Mouse (Mus musculus) CH12.LX (cell line): ENCODE measurements around the gene Txndc11.

ENCODE experiments used
- BHLHE40 ChIP-seq: IDR thresholded peaks from 2 replicates; pipeline ENCODE4 v1.6.1; 2011; ENCODE audit warnings: mild to moderate bottlenecking, low read depth, low read length, improper control_type of control experiment
- CHD2 ChIP-seq: IDR thresholded peaks from 2 replicates; pipeline ENCODE4 v1.6.1; 2011; ENCODE audit warnings: low read length, improper control_type of control experiment
- CTCF ChIP-seq, 2 experiments: IDR thresholded peaks in 1 of 2; conservative IDR thresholded peaks in 1 of 2; 2 replicates each; pipeline ENCODE4 v1.5.1; 2011 to 2012; ENCODE audit warnings: low read depth in 2 of 2, low read length in 2 of 2, improper control_type of control experiment in 1 of 2, inconsistent platforms in 1 of 2, mild to moderate bottlenecking in 1 of 2, moderate library complexity in 1 of 2
- GABPA ChIP-seq: IDR thresholded peaks from 2 replicates; pipeline ENCODE4 v1.6.1; 2012; ENCODE audit warnings: low read depth, low read length, improper control_type of control experiment, inconsistent platforms; ENCODE audit not compliant: insufficient replicate concordance
- JUN ChIP-seq: IDR thresholded peaks from 2 replicates; pipeline ENCODE4 v1.6.1; 2011; ENCODE audit warnings: low read depth, mild to moderate bottlenecking, low read length, improper control_type of control experiment, moderate library complexity; ENCODE audit not compliant: insufficient read depth
- MYC ChIP-seq: IDR thresholded peaks from 2 replicates; pipeline ENCODE4 v1.6.1; 2011; ENCODE audit warnings: low read depth, mild to moderate bottlenecking, improper control_type of control experiment, low read length
- PAX5 ChIP-seq: IDR thresholded peaks from 2 replicates; pipeline ENCODE4 v1.6.1; 2012; ENCODE audit warnings: low read length, inconsistent platforms, mixed read lengths
- POLR2A ChIP-seq: IDR thresholded peaks from 2 replicates; pipeline ENCODE4 v1.6.1; 2011; ENCODE audit warnings: low read depth, mild to moderate bottlenecking, improper control_type of control experiment, low read length
- RAD21 ChIP-seq: IDR thresholded peaks from 2 replicates; pipeline ENCODE4 v1.6.1; 2011; ENCODE audit warnings: low read depth, mild to moderate bottlenecking, low read length, improper control_type of control experiment, moderate library complexity
- TCF12 ChIP-seq: IDR thresholded peaks from 2 replicates; pipeline ENCODE4 v1.6.1; 2014; ENCODE audit warnings: low read depth, mild to moderate bottlenecking, inconsistent platforms, low read length, improper control_type of control experiment
- USF1 ChIP-seq: IDR thresholded peaks from 2 replicates; pipeline ENCODE4 v1.6.1; 2014; ENCODE audit warnings: low read depth, mild to moderate bottlenecking, inconsistent platforms, low read length, improper control_type of control experiment
- ZC3H11A ChIP-seq: IDR thresholded peaks from 2 replicates; pipeline ENCODE4 v1.6.1; 2012; ENCODE audit warnings: low read depth, mild to moderate bottlenecking, inconsistent platforms, low read length, improper control_type of control experiment

GRCm38 (mm10) chr16:11122625-11123024, 11.8 kb downstream of the Txndc11 start:
- no peak for TF ChIP-seq ZC3H11A
- TF ChIP-seq CTCF (conservative IDR thresholded peaks at IDR 0.05 in 1 of 2, IDR thresholded peaks at IDR 0.05 in 1 of 2; ENCODE audit: low read depth in 2 of 2, low read length in 2 of 2), result no peak
- peak; percentile 34; the same call in 1 of the 2 replicates for TF ChIP-seq TCF12
- no peak for TF ChIP-seq CHD2
- TF ChIP-seq POLR2A, result no peak
- no peak for TF ChIP-seq PAX5
- TF ChIP-seq RAD21, result no peak
- no peak for TF ChIP-seq MYC
- TF ChIP-seq JUN, result no peak
- no peak for TF ChIP-seq USF1
- no peak for TF ChIP-seq GABPA
- TF ChIP-seq BHLHE40, result no peak
